Mouse (Mus musculus): ENCODE measurements around the gene Olfr1107. TPM values are rescaled to one million over a fixed set of nuclear protein-coding genes. Genes with fewer than 3 reads are reported as not detected.

Olfr1107 gene
- polyA plus RNA-seq (2016; fragmentation: Nextera tagmentation; extraction: Ambion mirVana): not detected in 2 replicates

DNA sequence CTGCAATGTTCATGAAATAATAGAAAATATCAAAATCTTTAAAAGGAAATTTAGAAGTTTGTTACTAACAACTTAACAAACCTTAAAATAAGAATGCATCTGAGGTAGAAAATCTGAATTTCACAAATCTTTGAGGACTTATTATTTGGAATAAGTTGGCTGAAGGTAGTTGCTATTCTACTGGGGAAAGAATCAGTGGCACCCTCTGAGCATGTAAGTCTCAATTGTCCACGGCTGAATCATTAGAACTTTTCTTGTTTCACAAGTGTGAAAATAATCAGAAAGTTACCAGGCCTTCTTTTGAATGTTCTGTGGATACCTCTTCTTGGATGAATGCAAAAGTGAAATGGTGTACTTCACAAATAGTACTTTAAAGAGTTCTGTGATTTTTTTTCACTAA is at the start of gene Olfr1107:
TSS of gene Olfr1107 (minus strand) at position 101 of the 400 bp plus-strand sequence.
- no peaks in the 10 kb centered on the region for H3K9me3 ChIP-seq
- H3K36me3 ChIP-seq (replicated peaks): no peaks in the 10 kb centered on the region
- H3K27ac ChIP-seq: no peak within 1 kb of the TSS
- no peak within 1 kb of the TSS for H3K4me2 ChIP-seq
- H3K27me3 ChIP-seq: no peaks in the 10 kb centered on the region
- no peak within 1 kb of the TSS for H3K9ac ChIP-seq
- H3K4me1 ChIP-seq: no peaks in the 10 kb centered on the region
- 79% methylated on average over 1 of the region's 1 CpGs for WGBS
- no peak within 1 kb of the TSS for H3K4me3 ChIP-seq (replicated peaks)
- no peak for ATAC-seq (ENCODE audit: low FRiP score)

DNA sequence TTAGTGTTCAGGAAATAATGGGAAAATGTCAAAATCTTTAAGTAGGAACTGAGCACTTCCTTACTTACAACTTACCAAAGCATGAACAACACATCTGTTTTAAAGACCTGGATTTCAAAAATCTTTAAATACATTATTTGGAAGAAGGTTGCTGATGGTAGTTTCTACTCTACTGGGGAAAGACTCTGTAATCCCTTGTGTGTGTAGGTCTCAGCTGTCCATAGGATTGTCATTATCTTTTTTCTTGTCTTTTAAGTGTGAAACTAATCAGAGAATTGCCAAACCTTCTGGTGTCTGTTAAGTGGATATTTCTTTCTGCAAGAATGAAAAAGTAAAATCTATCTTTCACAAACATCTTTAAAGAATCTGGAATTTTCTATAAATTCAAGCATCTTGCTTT is 38.9 kb upstream of the Olfr1107 start, which contains the start of gene Olfr259:
TSS of gene Olfr259 (minus strand) at position 101 of the 400 bp plus-strand sequence.
- Histone ChIP-seq H3K27ac (no peak within 1 kb of the TSS), H3K36me3 (replicated peaks) (no peaks in the 10 kb centered on the region), H3K4me1 (no peaks in the 10 kb centered on the region), H3K4me2 (no peak within 1 kb of the TSS), H3K9me3 (no peaks in the 10 kb centered on the region), H3K4me3 (replicated peaks) (no peak within 1 kb of the TSS), H3K9ac (no peak within 1 kb of the TSS), H3K27me3 (no peaks in the 10 kb centered on the region)
- ATAC-seq (ENCODE audit: low FRiP score): no peak

DNA sequence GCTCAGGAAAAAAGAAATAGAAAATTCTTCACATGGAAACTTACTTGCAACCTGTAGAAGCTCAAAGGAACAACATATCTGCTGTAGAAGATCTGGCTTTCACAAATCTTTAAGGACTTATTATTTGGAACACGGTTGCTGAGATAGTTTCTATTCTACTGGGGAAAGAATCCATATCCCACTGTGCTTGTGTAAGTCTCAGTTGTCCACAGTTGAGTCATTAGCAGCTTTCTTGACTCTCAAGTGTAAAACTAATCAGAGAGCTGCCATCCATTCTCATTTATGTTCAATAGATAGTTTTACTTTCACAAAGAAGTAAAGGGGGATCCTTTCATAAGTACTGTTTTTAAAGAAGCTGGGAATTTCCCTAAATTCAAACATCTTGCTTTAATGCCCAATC is 20.3 kb upstream of the Olfr1107 start, which contains the start of gene Olfr1109:
TSS of gene Olfr1109 (minus strand) at position 101 of the 400 bp plus-strand sequence.
- Histone ChIP-seq H3K9me3 (no peaks in the 10 kb centered on the region), H3K4me2 (no peak within 1 kb of the TSS), H3K27ac (no peak within 1 kb of the TSS), H3K9ac (no peak within 1 kb of the TSS), H3K4me3 (replicated peaks) (no peak within 1 kb of the TSS), H3K36me3 (replicated peaks) (no peaks in the 10 kb centered on the region), H3K4me1 (no peaks in the 10 kb centered on the region), H3K27me3 (no peaks in the 10 kb centered on the region)
- no peak for ATAC-seq (ENCODE audit: low FRiP score)
- WGBS: 32% methylated on average over 1 of the region's 1 CpGs

DNA sequence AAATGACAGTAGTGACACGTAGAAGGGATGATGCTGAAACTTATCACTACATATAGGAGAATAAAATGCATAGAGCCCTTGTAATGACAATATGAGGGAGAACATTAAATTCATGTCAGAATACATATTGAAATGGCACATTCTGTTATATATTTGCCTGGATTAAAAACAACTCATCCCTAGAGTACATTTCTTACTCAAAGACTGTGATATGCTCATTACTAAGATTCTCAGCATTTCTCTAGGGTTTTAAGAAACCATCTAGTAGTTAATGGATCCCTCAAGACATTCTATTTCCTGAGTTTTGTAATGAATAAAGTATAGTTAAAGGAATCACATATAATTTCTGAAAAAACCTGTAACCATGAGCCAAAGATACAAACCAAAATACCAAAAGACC is 23.4 kb downstream of the Olfr1107 start, which contains the start of gene Olfr1106:
TSS of gene Olfr1106 (minus strand) at position 101 of the 400 bp plus-strand sequence.
- Histone ChIP-seq H3K27ac (no peak within 1 kb of the TSS), H3K4me3 (replicated peaks) (no peak within 1 kb of the TSS), H3K4me2 (no peak within 1 kb of the TSS), H3K27me3 (no peaks in the 10 kb centered on the region), H3K9ac (no peak within 1 kb of the TSS), H3K36me3 (replicated peaks) (no peaks in the 10 kb centered on the region), H3K9me3 (no peaks in the 10 kb centered on the region), H3K4me1 (no peaks in the 10 kb centered on the region)
- ATAC-seq (ENCODE audit: low FRiP score): no peak
- WGBS: 84% methylated on average over 1 of the region's 1 CpGs

DNA sequence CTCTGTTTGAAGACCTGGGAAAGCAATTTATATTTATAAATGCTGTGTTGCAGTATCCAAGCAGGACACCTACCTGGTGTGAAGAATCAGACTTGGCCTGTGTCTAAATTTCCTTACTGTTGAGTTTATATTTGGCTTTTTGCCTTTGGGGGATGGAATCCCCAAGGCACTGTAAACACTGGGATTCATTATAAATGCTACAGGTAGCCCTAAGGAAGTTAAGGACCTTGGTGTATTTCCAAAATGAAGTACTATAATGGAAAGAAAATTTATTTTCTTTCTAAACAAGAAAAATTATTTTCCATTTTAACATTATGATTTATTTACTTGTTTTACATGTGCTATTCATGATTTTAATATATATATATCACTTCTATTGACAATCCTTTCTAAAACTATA is 39.2 kb downstream of the Olfr1107 start, which contains the start of gene Olfr1105:
TSS of gene Olfr1105 (minus strand) at position 101 of the 400 bp plus-strand sequence.
- Histone ChIP-seq H3K27me3 (no peaks in the 10 kb centered on the region), H3K4me3 (replicated peaks) (no peak within 1 kb of the TSS), H3K36me3 (replicated peaks) (no peaks in the 10 kb centered on the region), H3K4me2 (no peak within 1 kb of the TSS), H3K4me1 (no peaks in the 10 kb centered on the region), H3K27ac (no peak within 1 kb of the TSS), H3K9me3 (no peaks in the 10 kb centered on the region), H3K9ac (no peak within 1 kb of the TSS)
- ATAC-seq (ENCODE audit: low FRiP score): no peak

DNA sequence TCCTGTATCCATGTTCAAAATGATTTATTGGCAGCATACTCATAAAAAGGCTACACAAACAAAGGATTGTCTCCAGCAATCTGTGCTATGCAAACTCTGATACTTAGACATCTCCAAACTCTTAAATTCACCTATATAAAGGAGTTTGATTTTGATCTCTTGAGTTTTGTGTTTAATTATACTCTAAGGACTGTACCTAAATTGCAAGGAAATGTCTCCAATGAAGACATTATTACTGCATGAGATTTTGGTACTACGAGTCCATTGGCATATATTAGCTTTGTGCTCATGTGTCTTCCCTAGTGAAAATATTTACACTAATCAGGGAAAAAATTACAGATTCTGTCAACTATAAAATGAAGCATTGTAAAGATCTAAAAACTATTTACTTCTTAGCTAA is 48.6 kb downstream of the Olfr1107 start, which contains the start of gene Olfr1104:
TSS of gene Olfr1104 (minus strand) at position 101 of the 400 bp plus-strand sequence.
- Histone ChIP-seq H3K4me3 (replicated peaks) (no peak within 1 kb of the TSS), H3K36me3 (replicated peaks) (no peaks in the 10 kb centered on the region), H3K4me1 (no peaks in the 10 kb centered on the region), H3K4me2 (no peak within 1 kb of the TSS), H3K9ac (no peak within 1 kb of the TSS), H3K9me3 (no peaks in the 10 kb centered on the region), H3K27ac (no peak within 1 kb of the TSS), H3K27me3 (no peaks in the 10 kb centered on the region)
- no peak for ATAC-seq (ENCODE audit: low FRiP score)
- WGBS: 87% methylated on average over 1 of the region's 1 CpGs

Other genes starting within 250 kb of the Olfr1107 start
- not detected in 2 replicates for gene Olfr1095, start 224.1 kb downstream of the Olfr1107 start, polyA plus RNA-seq (2016; fragmentation: Nextera tagmentation; extraction: Ambion mirVana)
- not detected in 2 replicates for gene Gm13723, start 201.0 kb downstream of the Olfr1107 start, polyA plus RNA-seq (2016; fragmentation: Nextera tagmentation; extraction: Ambion mirVana)
- gene Olfr1097, start 183.6 kb downstream of the Olfr1107 start, polyA plus RNA-seq (2016; fragmentation: Nextera tagmentation; extraction: Ambion mirVana): not detected in 2 replicates
- not detected in 2 replicates for gene Olfr1098, start 151.3 kb downstream of the Olfr1107 start, polyA plus RNA-seq (2016; fragmentation: Nextera tagmentation; extraction: Ambion mirVana)
- not detected in 2 replicates for gene Olfr1099, start 115.1 kb downstream of the Olfr1107 start, polyA plus RNA-seq (2016; fragmentation: Nextera tagmentation; extraction: Ambion mirVana)
- not detected in 2 replicates for gene Olfr1100, start 95.9 kb downstream of the Olfr1107 start, polyA plus RNA-seq (2016; fragmentation: Nextera tagmentation; extraction: Ambion mirVana)
- gene Olfr1101, start 84.6 kb downstream of the Olfr1107 start, polyA plus RNA-seq (2016; fragmentation: Nextera tagmentation; extraction: Ambion mirVana): not detected in 2 replicates
- gene Olfr1102, start 77.4 kb downstream of the Olfr1107 start, polyA plus RNA-seq (2016; fragmentation: Nextera tagmentation; extraction: Ambion mirVana): not detected in 2 replicates
- not detected in 2 replicates for gene Olfr1104, start 48.7 kb downstream of the Olfr1107 start, polyA plus RNA-seq (2016; fragmentation: Nextera tagmentation; extraction: Ambion mirVana)
- not detected in 2 replicates for gene Olfr1105, start 39.3 kb downstream of the Olfr1107 start, polyA plus RNA-seq (2016; fragmentation: Nextera tagmentation; extraction: Ambion mirVana)
- not detected in 2 replicates for gene Olfr1106, start 23.5 kb downstream of the Olfr1107 start, polyA plus RNA-seq (2016; fragmentation: Nextera tagmentation; extraction: Ambion mirVana)
- not detected in 2 replicates for gene Olfr1109, start 20.2 kb upstream of the Olfr1107 start, polyA plus RNA-seq (2016; fragmentation: Nextera tagmentation; extraction: Ambion mirVana)
- gene Olfr259, start 38.8 kb upstream of the Olfr1107 start, polyA plus RNA-seq (2016; fragmentation: Nextera tagmentation; extraction: Ambion mirVana): not detected in 2 replicates
- not detected in 2 replicates for gene Olfr1110, start 64.5 kb upstream of the Olfr1107 start, polyA plus RNA-seq (2016; fragmentation: Nextera tagmentation; extraction: Ambion mirVana)
- gene Olfr1111, start 76.8 kb upstream of the Olfr1107 start, polyA plus RNA-seq (2016; fragmentation: Nextera tagmentation; extraction: Ambion mirVana): not detected in 2 replicates
- gene Olfr1112, start 112.0 kb upstream of the Olfr1107 start, polyA plus RNA-seq (2016; fragmentation: Nextera tagmentation; extraction: Ambion mirVana): not detected in 2 replicates
- gene Olfr1113, start 133.2 kb upstream of the Olfr1107 start, polyA plus RNA-seq (2016; fragmentation: Nextera tagmentation; extraction: Ambion mirVana): not detected in 2 replicates
- not detected in 2 replicates for gene Olfr1115, start 172.2 kb upstream of the Olfr1107 start, polyA plus RNA-seq (2016; fragmentation: Nextera tagmentation; extraction: Ambion mirVana)
- not detected in 2 replicates for gene Olfr1116, start 191.7 kb upstream of the Olfr1107 start, polyA plus RNA-seq (2016; fragmentation: Nextera tagmentation; extraction: Ambion mirVana)
- gene Olfr1118, start 231.8 kb upstream of the Olfr1107 start, polyA plus RNA-seq (2016; fragmentation: Nextera tagmentation; extraction: Ambion mirVana): not detected in 2 replicates

Data from forebrain, embryonic 12.5 days (tissue).